Mouse (Mus musculus) megakaryocyte, embryonic 14.5 days (primary cell): Measurements from ENCODE around the gene Spc24.

Experiments
- FLI1 ChIP-seq: IDR thresholded peaks from 2 replicates; pipeline ENCODE4 v1.6.1; 2012; ENCODE audit warnings: low read length, inconsistent platforms, mixed read lengths
- GATA1 ChIP-seq: IDR thresholded peaks from 3 replicates; pipeline ENCODE4 v1.6.1; 2012; ENCODE audit warnings: mixed read lengths, low read length, inconsistent platforms, borderline replicate concordance

DNA sequence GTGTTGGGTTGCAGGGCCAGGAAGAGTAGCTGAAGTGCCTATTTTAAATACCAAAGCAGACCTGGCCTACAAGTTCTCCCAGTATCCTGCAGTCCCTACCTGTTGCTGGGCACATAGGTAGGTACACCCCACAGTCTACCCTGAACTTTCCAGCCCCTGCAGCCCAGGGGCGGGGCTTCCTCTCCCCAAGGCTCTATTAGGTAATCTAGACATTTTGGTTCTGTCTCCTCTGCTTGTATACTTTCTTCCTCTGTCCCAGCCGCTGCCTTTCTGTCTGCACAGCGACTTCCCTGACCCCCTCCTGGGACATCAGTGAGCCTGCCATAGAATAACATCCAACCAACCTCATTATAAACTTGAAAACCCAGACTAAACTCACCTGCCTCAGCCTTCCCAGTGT lies 9.7 kb downstream of the Spc24 start:
- TF ChIP-seq FLI1 (no peak), GATA1 (no peak)
